Mouse (Mus musculus) liver, embryonic 14.5 days (tissue): ENCODE results near the gene Cacna2d2. TPM values are rescaled to one million over a fixed set of nuclear protein-coding genes. Genes with fewer than 3 reads are reported as not detected.

Experiments used
- ATAC-seq: fragments of 200-750 bp; cut with Nextera tagmentation; 2 replicates; pipeline ENCODE4 v1.8.0; 2017; ENCODE audit warnings: moderate number of reproducible peaks, mild to moderate bottlenecking, moderate library complexity; ENCODE audit not compliant: insufficient read depth
- DNase-seq, 3 experiments: peaks; one replicate each; pipeline ENCODE4 v3.0.0-alpha.2; 2012 to 2013; ENCODE audit warnings: low read depth in 3 of 3, low spot score in 3 of 3
- H3K27ac ChIP-seq: fragments of 300-500 bp; sonication (generic); 2 replicates; pipeline ENCODE4 v1.5.1; 2014; ENCODE audit warnings: moderate library complexity, mild to moderate bottlenecking, control low read depth, inconsistent platforms
- H3K27me3 ChIP-seq: fragments of 300-500 bp; sonication (generic); 2 replicates; pipeline ENCODE4 v1.6.1; 2014; ENCODE audit warnings: mild to moderate bottlenecking, low read length, moderate library complexity; ENCODE audit not compliant: control insufficient read depth, insufficient read depth
- H3K36me3 ChIP-seq: fragments of 300-500 bp; sonication (generic); replicated peaks from 2 replicates; pipeline ENCODE4 v1.6.1; 2014; ENCODE audit warnings: low read depth; ENCODE audit not compliant: control insufficient read depth, insufficient read depth
- H3K4me1 ChIP-seq, 2 experiments: fragments of 200-500 bp in 1 of 2; fragments of 300-500 bp in 1 of 2; sonication (generic) in 1 of 2; replicated peaks; 2 replicates each; pipeline ENCODE4 v1.6.1; 2012 to 2014; ENCODE audit warnings: antibody characterized with exemption in 1 of 2, inconsistent platforms in 1 of 2, low read length in 1 of 2; ENCODE audit not compliant: control insufficient read depth in 2 of 2, insufficient read depth in 2 of 2
- H3K4me2 ChIP-seq: fragments of 300-500 bp; sonication (generic); 2 replicates; pipeline ENCODE4 v1.6.1; 2014; ENCODE audit warnings: low read depth, mild to moderate bottlenecking, control low read depth, moderate library complexity
- H3K4me3 ChIP-seq, 2 experiments: fragments of 200-500 bp in 1 of 2; fragments of 300-500 bp in 1 of 2; sonication (generic) in 1 of 2; 2 replicates each; pipeline ENCODE4 v1.5.1; 2012 to 2014; ENCODE audit warnings: low read depth in 2 of 2, low read length in 2 of 2, mild to moderate bottlenecking in 2 of 2, control low read depth in 1 of 2, inconsistent platforms in 1 of 2, moderate library complexity in 1 of 2; ENCODE audit not compliant: insufficient read depth in 1 of 2
- H3K9ac ChIP-seq: fragments of 300-500 bp; sonication (generic); replicated peaks from 2 replicates; pipeline ENCODE4 v1.6.1; 2014; ENCODE audit warnings: mild to moderate bottlenecking, control low read depth, moderate library complexity
- H3K9me3 ChIP-seq: fragments of 300-500 bp; sonication (generic); 2 replicates; pipeline ENCODE4 v1.6.1; 2016; ENCODE audit warnings: low read length, mixed read lengths; ENCODE audit not compliant: control insufficient read depth
- CTCF ChIP-seq: IDR thresholded peaks from 2 replicates; pipeline ENCODE4 v1.5.1; 2016; ENCODE audit warnings: antibody characterized with exemption, low read depth, control low read depth
- EP300 ChIP-seq: IDR thresholded peaks from 2 replicates; pipeline ENCODE4 v1.6.1; 2016; ENCODE audit warnings: antibody characterized with exemption, low read depth
- WGBS: fragments of 180-500 bp; shearing (Covaris S2); extraction: QIAGEN DNeasy Blood & Tissue Kit; methylation state at CpG from one replicate; pipeline ENCODE4 v1.1.7; 2014; ENCODE audit not compliant: insufficient replicate concordance; 5-methylcytosine and 5-hydroxymethylcytosine counted together
- polyA plus RNA-seq, 2 experiments: library from polyadenylated mRNA; depleted of rRNA in 1 of 2; stranded (reverse) in 1 of 2; unstranded in 1 of 2; fragments of >200 nt; fragmentation: Nextera tagmentation in 1 of 2; extraction: Ambion mirVana in 1 of 2; gene quantifications; 2 replicates each; pipeline versions ENCODE4 v1.2.1 to v1.2.3; 2012 to 2014

Gene Cacna2d2
- polyA plus RNA-seq, 2 experiments, result 0.06 TPM; not detected in 1

DNA sequence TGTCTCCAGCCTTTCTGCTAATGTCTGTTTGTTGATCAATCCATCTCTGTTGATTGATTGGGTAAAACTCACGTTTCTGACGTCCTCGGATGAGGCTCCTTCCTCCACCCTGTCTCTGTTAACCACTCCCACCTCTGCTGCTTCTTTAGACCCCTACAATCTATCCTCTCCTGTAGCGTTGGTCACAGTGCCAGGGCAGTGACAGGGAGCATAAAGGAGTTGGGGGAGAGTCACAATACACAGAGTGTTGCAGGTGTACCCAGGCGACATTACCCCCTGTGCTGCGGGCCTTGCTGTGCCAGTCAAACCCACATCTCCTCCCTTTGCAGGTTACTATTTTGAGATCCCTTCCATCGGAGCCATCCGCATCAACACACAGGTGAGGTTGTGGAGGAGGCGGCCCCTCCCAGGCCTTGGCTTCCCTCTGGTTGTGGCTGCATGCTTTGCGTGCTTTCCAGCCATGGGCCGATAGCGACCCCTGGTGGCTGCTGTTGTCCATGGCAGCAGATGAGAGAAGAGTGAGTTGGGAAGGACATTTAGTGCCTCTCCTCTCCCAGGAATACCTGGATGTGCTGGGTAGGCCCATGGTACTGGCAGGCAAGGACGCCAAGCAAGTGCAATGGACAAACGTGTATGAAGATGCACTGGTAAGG lies 115.0 kb downstream of the Cacna2d2 start:
- ATAC-seq (peak; percentile 25; the same call in 1 of the 2 replicates), DNase-seq (peak; percentile 39 to 52 (median 47))
- Histone ChIP-seq H3K4me2 (no peak overlapping the region), H3K4me1 (no peaks in the 10 kb centered on the region), H3K9me3 (no peaks in the 10 kb centered on the region), H3K4me3 (no peak overlapping the region), H3K27ac (no peak overlapping the region), H3K9ac (no peak overlapping the region), H3K36me3 (no peaks in the 10 kb centered on the region), H3K27me3 (no peaks in the 10 kb centered on the region)
- 18% methylated on average over 14 of the region's 14 CpGs for WGBS
- peak; percentile 100 for TF ChIP-seq CTCF
- TF ChIP-seq EP300, result no peak

GRCm38 (mm10) chr9:107520331-107520730 lies 120.9 kb downstream of the Cacna2d2 start:
- WGBS, result 61% methylated on average over 6 of the region's 6 CpGs
- Histone ChIP-seq H3K4me1 (no peaks in the 10 kb centered on the region), H3K27ac (no peak overlapping the region), H3K9ac (no peak overlapping the region), H3K36me3 (no peaks in the 10 kb centered on the region), H3K27me3 (peaks cover 2% of the 10 kb centered on the region; the same call in 1 of the 2 replicates), H3K4me2 (no peak overlapping the region), H3K9me3 (no peaks in the 10 kb centered on the region), H3K4me3 (no peak overlapping the region)
- no peak for DNase-seq
- TF ChIP-seq CTCF (no peak), EP300 (no peak)
- ATAC-seq, result no peak

DNA sequence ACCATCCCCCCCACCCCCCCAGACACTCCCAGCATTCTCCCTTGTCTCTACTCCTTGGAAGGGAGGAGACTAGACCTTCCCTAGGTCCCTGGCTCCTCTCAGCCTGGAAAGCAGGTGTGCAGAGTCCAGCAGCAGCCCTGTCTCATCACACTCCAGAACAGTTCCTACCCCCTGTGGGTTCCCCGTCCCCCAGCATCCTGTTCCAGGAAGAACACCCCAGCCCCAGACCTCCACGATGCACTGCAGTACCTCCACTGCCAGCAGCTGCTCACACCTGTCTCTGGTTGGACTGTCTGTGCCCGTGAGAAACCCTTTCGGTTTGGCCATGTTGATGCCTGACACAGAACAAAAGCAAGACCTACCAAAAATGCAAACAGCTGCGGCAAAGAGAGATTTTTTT lies 121.8 kb downstream of the Cacna2d2 start:
- Histone ChIP-seq H3K4me3 (no peak overlapping the region), H3K27me3 (peaks cover 10% of the 10 kb centered on the region), H3K9ac (no peak overlapping the region), H3K9me3 (no peaks in the 10 kb centered on the region), H3K27ac (no peak overlapping the region), H3K36me3 (no peaks in the 10 kb centered on the region), H3K4me1 (no peaks in the 10 kb centered on the region), H3K4me2 (no peak overlapping the region)
- WGBS, result 41% methylated on average over 5 of the region's 5 CpGs
- DNase-seq (no peak), ATAC-seq (no peak)
- no peak for TF ChIP-seq EP300
- TF ChIP-seq CTCF, result no peak

GRCm38 (mm10) chr9:107521711-107522399 lies 122.4 kb downstream of the Cacna2d2 start:
- H3K9me3 ChIP-seq, result no peaks in the 10 kb centered on the region
- TF ChIP-seq CTCF (no peak), EP300 (no peak)
- no peak for ATAC-seq
- H3K36me3 ChIP-seq, result no peaks in the 10 kb centered on the region
- H3K27ac ChIP-seq, result no peak overlapping the region
- no peak overlapping the region for H3K9ac ChIP-seq
- H3K4me3 ChIP-seq, result no peak overlapping the region
- H3K4me2 ChIP-seq, result peak overlapping the region; percentile 6
- peaks cover 15% of the 10 kb centered on the region for H3K27me3 ChIP-seq
- DNase-seq, result no peak
- 25% methylated on average over 25 of the region's 25 CpGs for WGBS
- no peaks in the 10 kb centered on the region for H3K4me1 ChIP-seq

DNA sequence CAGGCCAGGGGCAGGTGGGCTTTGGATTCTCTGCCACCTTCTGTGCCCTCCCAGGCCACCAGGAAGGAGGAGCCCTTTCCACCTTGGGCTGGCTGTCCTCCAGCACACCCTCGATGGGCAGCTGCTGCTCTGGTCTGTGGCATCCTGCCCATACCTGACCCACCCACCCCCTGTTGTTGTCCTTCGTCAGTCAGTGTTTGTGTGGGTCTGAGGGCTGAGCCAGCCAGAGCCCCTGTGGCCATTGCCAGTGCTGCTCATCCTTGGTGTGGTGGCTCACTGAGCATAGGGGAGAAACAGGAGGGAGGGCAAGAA lies 122.9 kb downstream of the Cacna2d2 start:
- TF ChIP-seq EP300 (no peak), CTCF (no peak)
- Histone ChIP-seq H3K27me3 (peaks cover 20% of the 10 kb centered on the region), H3K27ac (no peak overlapping the region), H3K9me3 (no peaks in the 10 kb centered on the region), H3K36me3 (no peaks in the 10 kb centered on the region), H3K4me2 (no peak overlapping the region), H3K4me1 (no peaks in the 10 kb centered on the region), H3K4me3 (no peak overlapping the region), H3K9ac (no peak overlapping the region)
- ATAC-seq, result no peak
- 58% methylated on average over 2 of the region's 2 CpGs for WGBS
- DNase-seq, result no peak
